Mouse (Mus musculus) neural tube, embryonic 14.5 days (tissue): ENCODE results near the gene Armh4. TPM values are rescaled to one million over a fixed set of nuclear protein-coding genes. Genes with fewer than 3 reads are reported as not detected.

Source experiments
- ATAC-seq: fragments of 200-750 bp; cut with Nextera tagmentation; 2 replicates; pipeline ENCODE4 v1.8.0; 2017; ENCODE audit warnings: low read depth, mild to moderate bottlenecking, moderate TSS enrichment, moderate library complexity
- H3K27ac ChIP-seq: fragments of 300-500 bp; sonication (generic); 2 replicates; pipeline ENCODE4 v1.5.1; 2014; ENCODE audit warnings: low read depth, mild to moderate bottlenecking, control low read depth, low read length, moderate library complexity, mixed read lengths
- H3K27me3 ChIP-seq: fragments of 300-500 bp; sonication (generic); 2 replicates; pipeline ENCODE4 v1.6.1; 2014; ENCODE audit warnings: low read length; ENCODE audit not compliant: control insufficient read depth, insufficient read depth
- H3K36me3 ChIP-seq: fragments of 300-500 bp; sonication (generic); 2 replicates; pipeline ENCODE4 v1.6.1; 2014; ENCODE audit warnings: low read length, mixed read lengths; ENCODE audit not compliant: control insufficient read depth, insufficient read depth
- H3K4me1 ChIP-seq: fragments of 300-500 bp; sonication (generic); 2 replicates; pipeline ENCODE4 v1.6.1; 2014; ENCODE audit warnings: low read length; ENCODE audit not compliant: control insufficient read depth, insufficient read depth
- H3K4me2 ChIP-seq: fragments of 300-500 bp; sonication (generic); 2 replicates; pipeline ENCODE4 v1.6.1; 2014; ENCODE audit warnings: mild to moderate bottlenecking, low read depth, low read length, control low read depth
- H3K4me3 ChIP-seq: fragments of 300-500 bp; sonication (generic); 2 replicates; pipeline ENCODE4 v1.5.1; 2014; ENCODE audit warnings: low read depth, low read length, control low read depth, mixed read lengths
- H3K9ac ChIP-seq: fragments of 300-500 bp; sonication (generic); replicated peaks from 2 replicates; pipeline ENCODE4 v1.6.1; 2014; ENCODE audit warnings: low read depth, mild to moderate bottlenecking, control low read depth, low read length, mixed read lengths
- H3K9me3 ChIP-seq: fragments of 300-500 bp; sonication (generic); 2 replicates; pipeline ENCODE4 v1.6.1; 2016; ENCODE audit warnings: low read length; ENCODE audit not compliant: control insufficient read depth
- WGBS: fragments of 180-500 bp; shearing (Covaris S2); extraction: QIAGEN DNeasy Blood & Tissue Kit; methylation state at CpG from one replicate; pipeline ENCODE4 v1.1.7; 2014; 5-methylcytosine and 5-hydroxymethylcytosine counted together
- polyA plus RNA-seq: library from polyadenylated mRNA; unstranded; fragments of >200 nt; fragmentation: Nextera tagmentation; extraction: Ambion mirVana; gene quantifications from 2 replicates; pipeline ENCODE4 v1.2.1, GENCODE M21; 2014

Armh4 gene
- polyA plus RNA-seq, 1 experiment from 2014 or later = 25.5 TPM

GRCm38 (mm10) chr14:49703432-49704200 lies 79.6 kb downstream of the Armh4 start:
- H3K4me3 ChIP-seq = no peak overlapping the region
- no peaks in the 10 kb centered on the region for H3K27me3 ChIP-seq
- no peak overlapping the region for H3K4me2 ChIP-seq
- WGBS = 81% methylated on average over 3 of the region's 3 CpGs
- no peaks in the 10 kb centered on the region for H3K4me1 ChIP-seq
- H3K36me3 ChIP-seq = no peaks in the 10 kb centered on the region
- no peak overlapping the region for H3K9ac ChIP-seq
- no peak overlapping the region for H3K27ac ChIP-seq
- ATAC-seq = no peak
- H3K9me3 ChIP-seq = no peaks in the 10 kb centered on the region

- Histone ChIP-seq H3K4me2 (no peak overlapping the region), H3K9ac (no peak overlapping the region), H3K9me3 (no peaks in the 10 kb centered on the region), H3K4me1 (0 out of 2 replicates have a peak, but pooled peaks cover 3% of the 10 kb centered on the region), H3K36me3 (no peaks in the 10 kb centered on the region), H3K4me3 (no peak overlapping the region), H3K27me3 (no peaks in the 10 kb centered on the region), H3K27ac (no peak overlapping the region)
- WGBS = 61% methylated on average over 5 of the region's 5 CpGs
- ATAC-seq = no peak
These were observed 103.5 kb downstream of the Armh4 start for GRCm38 (mm10) chr14:49679511-49680284.

GRCm38 (mm10) chr14:49676580-49676979 lies 106.6 kb downstream of the Armh4 start:
- Histone ChIP-seq H3K4me3 (no peak overlapping the region), H3K4me1 (no peaks in the 10 kb centered on the region), H3K4me2 (no peak overlapping the region), H3K9ac (no peak overlapping the region), H3K36me3 (no peaks in the 10 kb centered on the region), H3K9me3 (no peaks in the 10 kb centered on the region), H3K27me3 (no peaks in the 10 kb centered on the region), H3K27ac (no peak overlapping the region)
- 21% methylated on average over 2 of the region's 2 CpGs for WGBS
- ATAC-seq = peak; percentile 56; the same call in 1 of the 2 replicates

GRCm38 (mm10) chr14:49660444-49660843 lies 122.7 kb downstream of the Armh4 start:
- no peak overlapping the region for H3K4me3 ChIP-seq
- no peak overlapping the region for H3K4me2 ChIP-seq
- H3K36me3 ChIP-seq = no peaks in the 10 kb centered on the region
- no peak overlapping the region for H3K27ac ChIP-seq
- no peak for ATAC-seq
- no peaks in the 10 kb centered on the region for H3K27me3 ChIP-seq
- 56% methylated on average over 4 of the region's 4 CpGs for WGBS
- H3K9ac ChIP-seq = no peak overlapping the region
- no peaks in the 10 kb centered on the region for H3K4me1 ChIP-seq
- no peaks in the 10 kb centered on the region for H3K9me3 ChIP-seq

- H3K4me1 ChIP-seq = no peaks in the 10 kb centered on the region
- no peak overlapping the region for H3K4me2 ChIP-seq
- no peak for ATAC-seq
- no peak overlapping the region for H3K9ac ChIP-seq
- WGBS = 70% methylated on average over 1 of the region's 1 CpGs
- H3K27me3 ChIP-seq = no peaks in the 10 kb centered on the region
- H3K9me3 ChIP-seq = no peaks in the 10 kb centered on the region
- no peak overlapping the region for H3K27ac ChIP-seq
- no peak overlapping the region for H3K4me3 ChIP-seq
- H3K36me3 ChIP-seq = no peaks in the 10 kb centered on the region
These were observed 134.0 kb downstream of the Armh4 start for GRCm38 (mm10) chr14:49649191-49649590.

GRCm38 (mm10) chr14:49637422-49637821 lies 145.8 kb downstream of the Armh4 start:
- Histone ChIP-seq H3K4me3 (no peak overlapping the region), H3K9me3 (no peaks in the 10 kb centered on the region), H3K27ac (no peak overlapping the region), H3K9ac (no peak overlapping the region), H3K4me1 (no peaks in the 10 kb centered on the region), H3K4me2 (no peak overlapping the region), H3K36me3 (no peaks in the 10 kb centered on the region), H3K27me3 (no peaks in the 10 kb centered on the region)
- no peak for ATAC-seq
- 68% methylated on average over 1 of the region's 1 CpGs for WGBS

- no peak for ATAC-seq
- no peak overlapping the region for H3K27ac ChIP-seq
- 35% methylated on average over 4 of the region's 4 CpGs for WGBS
These were observed 157.1 kb downstream of the Armh4 start for GRCm38 (mm10) chr14:49626055-49626454.

More at GRCm38 (mm10) chr14:49626055-49626454, 157.1 kb downstream of the Armh4 start:
- no peaks in the 10 kb centered on the region for H3K4me1 ChIP-seq
- no peaks in the 10 kb centered on the region for H3K9me3 ChIP-seq
- no peaks in the 10 kb centered on the region for H3K36me3 ChIP-seq
- no peak overlapping the region for H3K4me2 ChIP-seq
- H3K9ac ChIP-seq = no peak overlapping the region
- no peaks in the 10 kb centered on the region for H3K27me3 ChIP-seq
- no peak overlapping the region for H3K4me3 ChIP-seq
